Mouse (Mus musculus) c-Kit-negative CD71-positive TER-119-positive erythroid progenitor cells, embryonic 14.5 days (primary cell): ENCODE measurements around the gene Ankrd13d.
A peak's percentile ranks its signal among the peaks of the same experiment; 100 is the strongest.

Experiments
- DNase-seq: peaks from one replicate; pipeline ENCODE4 v3.0.0-alpha.2; 2013; ENCODE audit warnings: low read depth, low spot score

Ankrd13d gene

DNA sequence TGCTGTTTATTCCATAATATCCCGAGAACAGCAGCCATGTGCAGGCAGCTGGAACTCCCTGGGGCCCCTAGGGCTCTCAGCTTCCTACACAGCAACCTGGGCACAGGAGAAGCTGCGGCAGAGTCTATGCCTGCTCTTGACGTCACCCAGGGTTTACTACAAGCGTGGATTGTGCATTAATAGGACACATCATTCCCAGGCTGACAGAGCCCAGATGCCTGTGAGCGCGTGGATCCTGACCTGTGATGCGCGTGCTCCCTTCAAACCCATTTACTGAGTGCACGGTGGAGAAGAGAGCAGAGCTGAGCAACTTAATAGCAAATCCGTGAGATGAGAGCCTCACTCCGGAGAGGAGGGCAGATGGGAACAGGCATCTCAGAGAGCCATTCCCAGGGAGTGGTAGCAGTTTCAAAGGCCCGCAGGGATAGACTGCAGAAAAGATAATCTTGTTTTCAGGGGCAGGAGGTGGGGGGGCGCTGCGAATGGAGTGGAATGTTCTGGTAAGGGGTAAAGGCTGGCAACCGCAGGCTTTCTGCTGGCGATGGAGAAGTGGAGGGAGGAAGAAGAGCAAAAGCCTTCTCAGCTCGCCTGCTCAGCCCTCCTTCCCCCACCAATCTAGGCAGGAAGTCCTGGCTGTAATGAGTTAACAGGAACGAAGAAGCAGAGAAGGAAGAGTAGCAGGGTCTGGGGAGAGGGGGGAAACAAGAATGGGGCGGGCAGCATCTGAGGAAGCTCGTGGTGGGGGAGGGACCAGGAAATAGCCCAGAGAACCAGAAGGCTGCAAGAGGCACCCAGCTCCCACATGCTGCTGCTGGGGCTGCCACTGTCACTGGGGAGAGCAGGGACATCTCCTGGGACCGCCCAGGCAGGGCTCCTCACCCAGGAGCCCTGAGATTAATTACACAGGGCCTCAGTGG, 19.1 kb upstream of the Ankrd13d start:
- DNase-seq = no peak

DNA sequence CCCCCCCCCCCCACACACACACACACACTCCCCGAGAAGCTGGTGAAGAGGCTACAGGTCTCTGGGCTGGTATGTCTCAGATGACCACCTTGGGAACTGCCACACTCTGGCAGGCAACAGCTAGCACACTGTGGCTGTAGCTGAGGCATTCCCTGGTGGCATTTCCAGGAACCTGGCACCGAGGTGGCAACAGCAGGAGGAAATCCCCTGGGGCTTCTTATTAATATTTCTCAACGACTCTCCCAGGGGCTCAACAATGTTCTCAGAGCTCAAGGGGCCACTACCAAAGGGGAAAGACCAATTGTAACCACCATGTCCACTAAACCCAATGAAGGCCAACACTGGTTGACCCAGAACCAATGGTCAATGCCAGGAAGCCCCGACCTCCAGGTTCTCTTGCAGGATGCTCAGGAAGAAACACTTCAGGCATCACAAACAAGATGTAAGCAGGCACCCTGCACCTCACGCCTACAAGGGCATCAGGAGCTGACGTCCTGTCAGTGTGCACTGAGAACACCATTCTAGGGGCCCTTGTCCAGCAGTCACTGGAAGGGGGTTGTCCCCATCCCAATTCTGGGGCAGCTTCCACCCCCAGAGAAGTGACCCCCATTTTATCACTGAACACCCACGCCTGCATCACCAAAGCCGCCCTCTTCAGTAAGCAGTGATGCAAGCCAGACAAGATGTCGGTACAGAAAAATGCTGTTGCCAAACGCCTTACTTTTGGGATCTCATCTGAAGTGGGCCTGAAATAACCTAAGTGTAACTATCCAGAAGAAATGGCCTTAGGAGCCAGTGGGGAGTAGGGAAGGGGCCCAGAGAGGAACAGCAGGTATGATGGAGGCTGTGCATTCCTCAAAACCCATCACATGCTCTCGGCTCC, 18.2 kb upstream of the Ankrd13d start:
- no peak for DNase-seq

DNA sequence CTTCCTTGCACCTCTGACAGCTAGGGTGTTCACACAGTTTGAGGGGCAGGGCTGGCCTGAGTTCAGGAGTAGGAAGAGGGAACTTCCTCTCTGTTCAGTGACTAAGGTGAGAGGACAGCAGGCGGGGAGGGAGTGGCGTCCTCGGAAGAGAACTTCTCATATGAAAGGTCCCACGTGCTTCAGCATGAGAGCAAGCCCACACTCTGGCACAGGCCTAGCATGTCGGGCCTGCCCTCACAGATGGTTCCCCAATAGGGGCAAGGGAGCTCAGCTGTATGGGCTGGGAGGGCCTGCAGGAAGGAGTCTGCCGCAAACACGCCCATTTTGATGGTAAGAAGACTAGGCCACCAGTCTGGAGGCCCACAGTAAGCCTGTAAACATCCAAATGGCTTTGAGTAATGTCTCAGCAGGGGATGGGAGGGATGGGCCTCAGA, 17.4 kb upstream of the Ankrd13d start:
- no peak for DNase-seq

DNA sequence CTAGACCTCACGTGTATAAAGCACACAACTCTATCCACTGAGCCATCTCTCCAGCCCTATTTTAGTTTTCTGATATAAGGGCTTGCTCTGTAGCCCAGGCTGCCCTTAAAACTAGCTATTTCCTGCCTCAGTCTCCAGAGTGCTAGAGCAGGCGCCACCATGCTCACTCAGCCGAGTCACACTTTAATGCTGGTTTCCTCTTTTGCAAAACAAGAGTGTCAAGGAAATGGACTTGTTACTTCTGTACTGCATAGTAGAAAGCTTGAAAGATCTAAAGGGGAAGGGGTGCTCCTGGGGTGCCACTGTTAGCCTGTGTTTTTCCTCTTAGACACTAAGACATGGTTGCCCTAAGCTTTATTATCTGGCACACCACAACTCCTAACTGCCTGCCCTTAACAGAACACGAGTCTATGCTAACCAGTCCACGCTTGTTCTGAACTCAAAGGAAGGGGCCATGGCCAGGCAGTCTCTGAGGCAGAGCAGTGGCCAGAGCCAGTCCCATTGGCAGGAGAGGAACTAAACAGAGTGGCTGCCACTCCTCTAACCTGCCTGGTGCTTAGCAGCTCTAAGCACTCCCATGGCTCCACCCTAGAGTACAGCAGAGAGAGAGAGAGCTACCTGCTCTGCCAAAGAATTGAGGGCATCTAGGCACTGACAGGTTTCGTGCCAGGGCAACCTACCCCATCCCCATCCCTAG, 16.8 kb upstream of the Ankrd13d start:
- no peak for DNase-seq

DNA sequence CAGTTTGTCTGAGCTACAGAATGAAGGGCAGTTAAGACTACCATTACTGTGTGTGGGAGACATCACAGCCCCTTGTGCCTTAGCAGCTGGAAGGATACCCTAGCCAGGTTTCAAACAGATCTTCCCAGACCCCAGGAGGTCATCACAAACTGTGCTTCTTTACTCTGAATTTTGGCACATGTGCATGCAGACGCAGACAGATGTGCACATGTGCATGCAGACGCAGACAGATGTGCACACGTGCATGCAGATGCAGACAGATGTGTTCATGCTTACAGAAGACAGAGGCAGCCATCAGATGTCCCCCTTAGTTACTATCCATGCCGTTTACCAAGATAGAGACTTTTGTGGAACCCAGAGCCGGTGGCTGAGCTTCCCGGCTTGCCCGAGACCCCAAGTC, 16.2 kb upstream of the Ankrd13d start:
- no peak for DNase-seq

- no peak for DNase-seq
These were observed 15.6 kb upstream of the Ankrd13d start for GRCm38 (mm10) chr19:4298322-4299121.

DNA sequence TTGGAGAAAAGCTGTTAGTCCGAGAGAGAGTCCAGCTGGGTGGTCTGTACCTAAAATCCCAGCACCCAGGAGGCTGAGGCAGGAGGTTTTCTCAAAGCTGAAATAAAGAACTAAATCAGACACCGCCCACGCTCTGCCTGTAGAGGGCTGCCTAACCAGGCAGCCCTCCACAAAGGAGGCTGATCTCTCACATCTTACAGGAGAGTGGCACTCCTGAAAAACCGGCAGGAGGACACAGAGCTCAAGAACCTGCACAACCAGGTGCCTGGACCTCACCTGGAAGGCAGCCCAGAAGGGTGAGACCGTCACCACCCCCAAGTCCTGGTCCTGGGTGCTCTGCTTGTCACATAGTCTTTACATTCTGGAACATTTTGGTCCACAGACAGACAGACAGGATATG, 14.9 kb upstream of the Ankrd13d start:
- no peak for DNase-seq

DNA sequence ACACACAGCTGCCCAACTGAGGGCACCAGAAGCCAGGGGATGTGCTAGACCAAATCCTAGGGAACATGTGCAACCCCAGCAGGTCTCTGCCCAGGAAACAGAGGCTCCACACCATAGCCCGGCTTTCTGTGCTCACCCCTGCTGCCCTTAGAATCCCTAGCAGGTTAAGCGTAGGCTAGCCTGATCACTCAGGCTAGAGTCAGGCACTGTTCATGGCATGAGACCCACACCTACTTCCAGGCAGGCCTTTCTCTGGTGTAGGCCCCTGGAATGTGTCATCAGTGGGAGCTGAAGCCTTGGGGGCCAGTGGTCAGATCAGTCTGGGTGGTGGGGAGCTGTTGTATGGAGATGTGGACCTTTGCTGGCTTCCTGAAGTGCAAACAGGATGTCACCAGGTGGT, 13.7 kb upstream of the Ankrd13d start:
- DNase-seq = no peak

- no peak for DNase-seq
These were observed 12.5 kb upstream of the Ankrd13d start for GRCm38 (mm10) chr19:4295391-4295790.

DNA sequence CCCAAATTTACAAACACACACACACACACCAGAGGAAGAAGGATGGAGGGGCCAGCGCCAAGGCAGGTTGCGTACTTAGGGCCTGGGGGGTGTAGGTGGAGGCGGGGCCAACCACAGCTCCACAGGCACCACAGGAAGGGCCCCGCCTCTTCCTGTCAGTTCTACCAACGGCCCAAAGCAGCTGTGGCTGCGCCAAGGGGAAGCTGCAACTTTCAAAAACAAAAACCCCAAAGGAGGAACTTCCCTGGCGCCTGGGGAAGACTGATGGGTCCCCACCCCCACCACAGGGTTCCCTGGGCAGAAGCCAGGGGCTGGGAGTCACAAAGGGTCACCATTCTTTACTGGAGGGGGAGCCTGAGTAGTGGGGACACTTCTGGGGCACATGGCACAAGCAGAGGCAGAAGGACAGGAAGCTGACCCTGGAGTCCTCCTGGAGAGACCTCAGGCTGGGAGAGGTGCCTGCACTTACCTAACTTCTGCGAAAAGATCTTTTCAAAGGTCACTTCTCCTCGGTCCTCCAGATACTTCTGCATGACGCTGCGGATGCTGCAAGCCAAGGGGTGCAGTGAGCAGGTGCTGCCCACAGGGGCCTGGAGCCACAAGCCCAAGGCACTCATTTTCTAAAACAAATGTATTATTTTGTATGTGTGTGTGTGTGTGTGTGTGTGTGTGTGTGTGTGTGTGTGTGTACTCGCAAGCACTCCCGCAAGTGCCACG, 11.6 kb upstream of the Ankrd13d start:
- DNase-seq = no peak

DNA sequence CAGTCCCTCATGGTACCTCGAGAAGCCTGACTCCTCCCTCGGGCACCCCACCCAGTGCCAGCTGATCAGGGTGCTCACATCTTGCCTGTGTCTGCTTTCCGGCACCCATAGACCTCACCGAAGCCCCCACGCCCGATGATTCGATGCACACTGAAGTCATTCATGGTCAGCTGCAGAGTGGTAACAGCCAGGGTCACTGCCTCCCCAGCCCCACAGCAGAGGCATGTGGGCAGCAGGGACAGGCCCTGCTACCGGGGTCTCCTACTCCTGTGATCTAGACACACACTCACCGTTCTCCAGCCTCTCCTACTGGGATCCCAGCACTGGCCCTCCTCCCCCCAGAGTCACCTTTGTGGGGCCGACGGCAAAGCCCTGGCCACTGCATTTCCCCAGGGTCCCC, 8.2 kb upstream of the Ankrd13d start:
- DNase-seq = no peak

GRCm38 (mm10) chr19:4290749-4291148, 7.8 kb upstream of the Ankrd13d start:
- no peak for DNase-seq

DNA sequence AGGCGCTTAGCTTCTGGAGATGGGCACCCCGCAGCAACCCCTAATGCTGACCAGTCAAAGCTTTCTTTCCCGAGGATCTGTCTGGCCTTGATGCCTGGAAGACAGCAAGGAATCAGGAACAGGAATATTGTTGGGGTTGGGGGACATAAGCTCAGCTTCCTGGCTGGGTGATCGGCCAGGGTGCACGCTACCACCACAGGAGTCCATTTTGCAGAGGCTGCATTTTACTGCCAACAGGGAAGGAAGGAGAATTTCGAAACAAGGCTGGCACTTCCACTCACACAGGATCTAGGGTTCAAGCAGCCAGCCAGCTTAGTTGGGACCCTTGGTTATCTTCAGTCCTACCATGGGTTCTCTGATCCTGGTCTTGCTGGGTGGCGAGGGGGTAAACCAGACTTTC, 716 bp upstream of the Ankrd13d start:
- no peak for DNase-seq

DNA sequence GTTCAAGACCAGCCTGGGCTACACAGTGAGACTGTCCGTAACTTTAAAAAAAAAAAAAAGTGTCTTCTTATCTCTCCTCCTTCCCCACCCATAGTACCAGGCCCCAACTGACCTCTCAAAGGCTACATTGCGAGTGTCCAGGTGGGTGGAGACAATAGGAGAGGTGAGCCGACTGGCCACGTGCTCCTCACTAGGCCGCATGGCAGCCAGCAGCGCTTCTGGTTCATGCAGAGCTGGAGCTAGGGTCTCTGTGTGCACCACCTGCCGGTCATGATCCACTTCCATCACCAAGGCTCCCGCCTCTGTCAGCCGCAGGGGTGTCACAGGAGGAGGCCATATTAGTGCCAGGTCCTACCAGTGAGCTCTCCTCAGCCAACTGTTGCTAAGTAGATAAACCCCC, 2.5 kb downstream of the Ankrd13d start:
- DNase-seq = no peak

- DNase-seq = peak; percentile 28
These were observed 3.5 kb downstream of the Ankrd13d start for GRCm38 (mm10) chr19:4279487-4279886.

DNA sequence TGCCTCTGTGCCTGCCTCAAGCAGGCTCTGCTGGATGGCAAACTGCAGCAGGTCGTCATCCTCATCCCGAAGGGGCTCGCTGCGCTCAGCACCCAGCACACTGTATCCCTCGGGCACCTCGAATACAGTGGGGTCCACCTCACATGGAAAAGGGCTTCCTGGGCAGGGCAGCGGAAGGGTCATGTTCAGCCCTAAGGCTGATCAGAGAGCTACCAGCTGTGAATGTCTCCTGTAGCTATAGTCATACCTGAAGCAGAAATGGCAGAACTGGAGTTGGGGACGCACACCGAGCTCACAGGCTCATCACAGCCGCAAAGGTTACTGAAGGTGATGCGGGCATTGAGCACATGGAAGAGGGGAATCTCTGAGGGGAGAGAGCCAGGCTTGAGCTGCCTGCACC, 12.0 kb downstream of the Ankrd13d start:
- no peak for DNase-seq

DNA sequence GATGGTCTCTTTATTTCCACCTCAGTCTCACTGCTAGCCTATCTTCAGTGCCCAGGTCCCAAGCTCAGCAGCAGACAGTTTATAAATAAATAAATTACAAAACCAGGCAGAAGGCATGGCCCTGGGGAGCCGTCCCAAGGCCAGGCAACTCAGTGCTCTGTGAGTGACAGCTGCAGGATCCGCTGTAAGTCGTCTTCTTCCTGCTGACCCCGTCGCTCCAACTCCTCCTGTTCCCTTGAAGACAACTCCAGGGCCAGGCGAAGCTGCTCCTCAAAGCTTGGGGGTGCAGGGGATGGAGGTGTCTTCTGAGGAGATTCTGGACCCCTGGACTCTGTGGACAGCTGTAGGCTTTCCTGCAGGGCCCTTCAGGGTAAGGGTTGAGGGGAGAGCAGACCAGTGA, 12.8 kb downstream of the Ankrd13d start:
- DNase-seq = no peak

- DNase-seq = no peak
These were observed 14.2 kb downstream of the Ankrd13d start, which contains the start of gene Ssh3 for GRCm38 (mm10) chr19:4268566-4269361. TSS of gene Ssh3 (minus strand) at chr19:4269180.

DNA sequence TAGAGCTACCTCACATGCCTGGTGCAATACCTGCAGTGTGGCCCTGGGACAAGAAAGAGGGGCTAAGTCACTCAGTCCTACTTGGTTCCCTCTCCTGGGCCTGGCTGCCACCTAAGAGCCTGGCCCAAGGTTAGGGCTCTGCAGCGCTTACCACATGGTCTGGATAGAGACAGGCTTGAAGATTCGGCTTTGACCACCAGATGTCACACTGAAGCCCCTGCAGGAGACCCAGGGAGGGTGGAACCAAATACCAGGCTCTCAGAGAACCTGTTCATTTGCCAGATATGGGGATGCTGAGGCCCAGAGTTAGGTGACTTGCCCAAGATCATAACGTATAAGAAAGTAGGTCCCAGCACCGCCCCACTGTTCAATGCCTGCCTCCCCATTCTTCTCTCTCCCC, 17.0 kb downstream of the Ankrd13d start:
- DNase-seq = no peak
